Mouse (Mus musculus): ENCODE results near the gene Ptgs1. TPM values are rescaled to one million over a fixed set of nuclear protein-coding genes. Genes with fewer than 3 reads are reported as not detected.

Gene Ptgs1
- polyA plus RNA-seq, 1 experiment from 2014 or later: 35.1 TPM

GRCm38 (mm10) chr2:36251156-36251555 is 20.9 kb downstream of the Ptgs1 start:
- 76% methylated on average over 8 of the region's 8 CpGs for whole genome bisulfite sequencing
- H3K4me3 ChIP-seq (replicated peaks; ENCODE audit: low read length): no peak overlapping the region
- ATAC-seq (ENCODE audit: insufficient read depth, low FRiP score): no peak

DNA sequence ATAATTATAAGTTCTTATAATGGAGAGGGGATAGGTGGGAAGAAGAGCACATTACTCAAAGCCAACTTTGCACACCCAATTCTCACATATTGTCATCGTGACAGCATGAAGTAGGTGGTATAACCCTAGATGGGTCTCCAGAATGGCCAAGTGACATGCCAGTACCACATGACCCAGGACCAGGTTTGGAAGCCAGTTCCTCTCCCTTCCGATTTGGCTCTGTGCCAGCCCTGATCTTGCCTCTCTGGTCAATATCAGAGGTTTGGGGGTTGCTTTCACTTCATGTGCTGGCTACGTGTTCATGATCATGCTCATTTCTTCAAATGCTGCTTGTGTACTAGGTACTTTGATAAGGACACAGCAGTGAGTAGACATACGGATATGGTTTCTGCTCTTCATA is 22.3 kb downstream of the Ptgs1 start:
- Histone ChIP-seq H3K4me3 (replicated peaks; ENCODE audit: low read length) (no peak overlapping the region), H3K9ac (ENCODE audit: low read length) (no peak overlapping the region), H3K27ac (ENCODE audit: low read length) (no peak overlapping the region), H3K27me3 (ENCODE audit: control insufficient read depth, insufficient read depth, low read length) (no peaks in the 10 kb centered on the region), H3K4me1 (ENCODE audit: control insufficient read depth, insufficient read depth, low read length) (no peaks in the 10 kb centered on the region), H3K9me3 (replicated peaks; ENCODE audit: control insufficient read depth, low read length) (no peaks in the 10 kb centered on the region), H3K4me2 (ENCODE audit: low read depth, low read length) (no peak overlapping the region), H3K36me3 (ENCODE audit: control insufficient read depth, insufficient read depth, low read length) (no peaks in the 10 kb centered on the region)
- 86% methylated on average over 4 of the region's 4 CpGs for WGBS
- ATAC-seq (ENCODE audit: insufficient read depth, low FRiP score): no peak

More at GRCm38 (mm10) chr2:36251156-36251555, 20.9 kb downstream of the Ptgs1 start:
- Histone ChIP-seq H3K9ac (ENCODE audit: low read length) (no peak overlapping the region), H3K27me3 (ENCODE audit: control insufficient read depth, insufficient read depth, low read length) (no peaks in the 10 kb centered on the region), H3K27ac (ENCODE audit: low read length) (no peak overlapping the region), H3K4me1 (ENCODE audit: control insufficient read depth, insufficient read depth, low read length) (no peaks in the 10 kb centered on the region), H3K9me3 (replicated peaks; ENCODE audit: control insufficient read depth, low read length) (no peaks in the 10 kb centered on the region), H3K36me3 (ENCODE audit: control insufficient read depth, insufficient read depth, low read length) (no peaks in the 10 kb centered on the region), H3K4me2 (ENCODE audit: low read depth, low read length) (no peak overlapping the region)

GRCm38 (mm10) chr2:36254445-36254844 is 24.2 kb downstream of the Ptgs1 start:
- no peaks in the 10 kb centered on the region for H3K4me1 ChIP-seq (ENCODE audit: control insufficient read depth, insufficient read depth, low read length)
- 70% methylated on average over 2 of the region's 2 CpGs for WGBS
- no peaks in the 10 kb centered on the region for H3K9me3 ChIP-seq (replicated peaks; ENCODE audit: control insufficient read depth, low read length)
- H3K9ac ChIP-seq (ENCODE audit: low read length): no peak overlapping the region
- H3K36me3 ChIP-seq (ENCODE audit: control insufficient read depth, insufficient read depth, low read length): no peaks in the 10 kb centered on the region
- H3K27ac ChIP-seq (ENCODE audit: low read length): no peak overlapping the region
- no peak overlapping the region for H3K4me2 ChIP-seq (ENCODE audit: low read depth, low read length)
- H3K27me3 ChIP-seq (ENCODE audit: control insufficient read depth, insufficient read depth, low read length): no peaks in the 10 kb centered on the region
- ATAC-seq (ENCODE audit: insufficient read depth, low FRiP score): no peak
- H3K4me3 ChIP-seq (replicated peaks; ENCODE audit: low read length): no peak overlapping the region

GRCm38 (mm10) chr2:36256931-36257330 is 26.7 kb downstream of the Ptgs1 start:
- Histone ChIP-seq H3K27me3 (ENCODE audit: control insufficient read depth, insufficient read depth, low read length) (no peaks in the 10 kb centered on the region), H3K4me1 (ENCODE audit: control insufficient read depth, insufficient read depth, low read length) (no peaks in the 10 kb centered on the region), H3K36me3 (ENCODE audit: control insufficient read depth, insufficient read depth, low read length) (no peaks in the 10 kb centered on the region), H3K27ac (ENCODE audit: low read length) (no peak overlapping the region), H3K9me3 (replicated peaks; ENCODE audit: control insufficient read depth, low read length) (no peaks in the 10 kb centered on the region), H3K9ac (ENCODE audit: low read length) (no peak overlapping the region), H3K4me3 (replicated peaks; ENCODE audit: low read length) (no peak overlapping the region), H3K4me2 (ENCODE audit: low read depth, low read length) (no peak overlapping the region)
- ATAC-seq (ENCODE audit: insufficient read depth, low FRiP score): no peak

DNA sequence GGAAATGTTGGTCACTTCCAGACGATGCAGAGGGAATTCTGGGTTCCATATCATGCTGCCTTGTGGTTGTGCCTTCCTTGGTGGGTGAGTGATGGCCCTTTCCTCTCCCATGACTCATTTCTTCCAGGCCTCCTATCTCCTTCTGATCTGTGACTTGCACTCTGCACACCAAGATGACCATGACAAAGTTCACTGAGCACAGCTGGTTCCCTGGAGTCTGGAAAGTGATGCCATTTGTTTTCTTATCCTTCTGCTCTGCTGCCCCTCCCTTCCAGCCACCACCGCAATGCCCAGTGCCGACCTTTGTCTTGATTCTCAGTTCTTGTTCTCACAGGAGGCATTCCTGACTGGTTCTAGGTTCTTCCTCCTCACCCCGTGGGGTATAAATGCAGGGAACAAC is 29.2 kb downstream of the Ptgs1 start:
- 69% methylated on average over 4 of the region's 4 CpGs for WGBS
- Histone ChIP-seq H3K4me3 (replicated peaks; ENCODE audit: low read length) (no peak overlapping the region), H3K27ac (ENCODE audit: low read length) (no peak overlapping the region), H3K9me3 (replicated peaks; ENCODE audit: control insufficient read depth, low read length) (no peaks in the 10 kb centered on the region), H3K27me3 (ENCODE audit: control insufficient read depth, insufficient read depth, low read length) (no peaks in the 10 kb centered on the region), H3K4me1 (ENCODE audit: control insufficient read depth, insufficient read depth, low read length) (no peaks in the 10 kb centered on the region), H3K4me2 (ENCODE audit: low read depth, low read length) (no peak overlapping the region), H3K36me3 (ENCODE audit: control insufficient read depth, insufficient read depth, low read length) (no peaks in the 10 kb centered on the region), H3K9ac (ENCODE audit: low read length) (no peak overlapping the region)
- no peak for ATAC-seq (ENCODE audit: insufficient read depth, low FRiP score)

DNA sequence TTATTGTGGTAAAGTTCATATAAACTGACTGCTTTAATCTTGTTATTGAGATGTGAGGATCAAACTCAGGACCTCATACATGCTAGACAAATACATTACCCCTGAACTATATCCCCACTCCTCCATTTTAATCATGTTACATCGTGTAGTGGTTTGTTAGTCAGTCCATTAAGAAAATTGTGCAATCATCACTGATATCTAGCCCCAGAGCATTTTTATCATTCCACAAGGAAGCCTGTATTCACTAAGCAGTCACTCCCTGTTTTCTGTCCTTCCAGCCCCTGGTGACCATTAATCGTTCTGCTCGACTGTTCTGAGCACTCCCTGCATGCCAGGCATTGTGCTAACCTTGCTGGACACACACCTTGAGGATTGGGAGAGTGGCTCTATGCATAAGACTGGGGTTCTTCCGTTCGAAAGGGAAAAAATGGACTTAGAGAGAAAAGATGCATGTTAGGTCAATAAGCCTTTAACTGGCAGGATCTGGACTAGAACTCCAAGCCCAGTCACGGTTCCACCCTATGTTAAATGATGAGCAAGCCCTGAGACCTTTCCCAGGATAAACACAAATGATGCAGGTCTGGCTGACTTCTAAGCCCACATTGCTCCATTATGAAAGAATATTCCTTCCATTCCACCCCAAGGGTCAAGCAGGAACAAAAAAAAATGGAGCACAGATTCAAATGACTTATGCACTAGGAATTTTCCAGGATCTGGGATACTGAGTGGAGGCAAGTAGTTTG is 29.7 kb downstream of the Ptgs1 start:
- no peak overlapping the region for H3K27ac ChIP-seq (ENCODE audit: low read length)
- WGBS: 65% methylated on average over 6 of the region's 6 CpGs
- H3K36me3 ChIP-seq (ENCODE audit: control insufficient read depth, insufficient read depth, low read length): no peaks in the 10 kb centered on the region
- no peak overlapping the region for H3K4me2 ChIP-seq (ENCODE audit: low read depth, low read length)
- no peak overlapping the region for H3K4me3 ChIP-seq (replicated peaks; ENCODE audit: low read length)
- no peaks in the 10 kb centered on the region for H3K27me3 ChIP-seq (ENCODE audit: control insufficient read depth, insufficient read depth, low read length)
- H3K9me3 ChIP-seq (replicated peaks; ENCODE audit: control insufficient read depth, low read length): no peaks in the 10 kb centered on the region
- no peak overlapping the region for H3K9ac ChIP-seq (ENCODE audit: low read length)
- no peak for ATAC-seq (ENCODE audit: insufficient read depth, low FRiP score)
- H3K4me1 ChIP-seq (ENCODE audit: control insufficient read depth, insufficient read depth, low read length): no peaks in the 10 kb centered on the region

- H3K9me3 ChIP-seq (replicated peaks; ENCODE audit: control insufficient read depth, low read length): no peaks in the 10 kb centered on the region
- H3K4me3 ChIP-seq (replicated peaks; ENCODE audit: low read length): no peak overlapping the region
- no peak overlapping the region for H3K4me2 ChIP-seq (ENCODE audit: low read depth, low read length)
- no peak overlapping the region for H3K27ac ChIP-seq (ENCODE audit: low read length)
- ATAC-seq (ENCODE audit: insufficient read depth, low FRiP score): no peak
- no peaks in the 10 kb centered on the region for H3K4me1 ChIP-seq (ENCODE audit: control insufficient read depth, insufficient read depth, low read length)
- WGBS: 39% methylated on average over 4 of the region's 4 CpGs
- no peaks in the 10 kb centered on the region for H3K27me3 ChIP-seq (ENCODE audit: control insufficient read depth, insufficient read depth, low read length)
- no peaks in the 10 kb centered on the region for H3K36me3 ChIP-seq (ENCODE audit: control insufficient read depth, insufficient read depth, low read length)
- no peak overlapping the region for H3K9ac ChIP-seq (ENCODE audit: low read length)
Observed at GRCm38 (mm10) chr2:36262025-36262424, 31.8 kb downstream of the Ptgs1 start.

DNA sequence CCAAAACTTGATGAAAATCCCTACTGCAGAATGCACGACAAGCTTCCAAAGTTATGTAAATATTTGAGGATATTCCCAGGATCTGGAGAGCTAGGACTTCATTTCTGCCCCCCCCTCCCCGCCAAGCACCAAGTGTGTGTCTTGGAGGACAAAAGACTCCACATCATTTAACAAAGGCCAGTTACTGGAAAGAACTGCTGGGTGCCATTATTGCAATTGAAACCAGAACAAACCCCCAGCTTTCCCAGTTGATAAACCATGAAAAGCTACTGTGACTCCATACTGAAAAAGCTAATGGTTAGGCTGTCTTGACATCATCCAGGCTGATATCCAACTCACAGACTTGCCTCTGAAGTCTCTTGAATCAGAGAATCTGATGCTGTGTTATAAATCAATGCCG is 39.2 kb downstream of the Ptgs1 start:
- Histone ChIP-seq H3K27ac (ENCODE audit: low read length) (peak overlapping the region; percentile 2; the same call in 1 of the 2 replicates), H3K4me3 (replicated peaks; ENCODE audit: low read length) (no peak overlapping the region), H3K4me1 (ENCODE audit: control insufficient read depth, insufficient read depth, low read length) (no peaks in the 10 kb centered on the region), H3K9ac (ENCODE audit: low read length) (no peak overlapping the region), H3K36me3 (ENCODE audit: control insufficient read depth, insufficient read depth, low read length) (no peaks in the 10 kb centered on the region), H3K4me2 (ENCODE audit: low read depth, low read length) (no peak overlapping the region), H3K9me3 (replicated peaks; ENCODE audit: control insufficient read depth, low read length) (no peaks in the 10 kb centered on the region), H3K27me3 (ENCODE audit: control insufficient read depth, insufficient read depth, low read length) (no peaks in the 10 kb centered on the region)
- WGBS: 47% methylated on average over 3 of the region's 3 CpGs
- no peak for ATAC-seq (ENCODE audit: insufficient read depth, low FRiP score)

DNA sequence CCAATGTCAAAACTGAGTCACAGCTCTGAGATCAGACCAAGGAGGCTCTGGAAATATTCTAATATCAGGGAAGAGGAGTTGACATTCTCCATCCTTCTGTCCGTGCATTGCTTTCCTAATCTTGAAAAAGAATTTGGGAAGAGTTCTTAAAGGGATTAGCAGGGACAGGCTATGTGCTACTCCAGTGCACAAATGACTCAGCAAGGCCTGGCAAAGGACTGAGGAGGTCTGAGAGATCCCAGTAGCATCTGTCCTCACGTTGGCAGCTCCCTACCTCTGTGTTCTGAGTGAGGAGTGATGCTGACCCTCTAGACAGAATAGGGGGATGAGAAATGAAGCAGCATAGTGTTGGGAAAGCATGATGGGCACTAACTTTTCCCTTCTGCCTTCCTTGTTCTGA is 40.0 kb downstream of the Ptgs1 start:
- Histone ChIP-seq H3K27ac (ENCODE audit: low read length) (no peak overlapping the region), H3K36me3 (ENCODE audit: control insufficient read depth, insufficient read depth, low read length) (no peaks in the 10 kb centered on the region), H3K9me3 (replicated peaks; ENCODE audit: control insufficient read depth, low read length) (no peaks in the 10 kb centered on the region), H3K4me2 (ENCODE audit: low read depth, low read length) (no peak overlapping the region), H3K9ac (ENCODE audit: low read length) (no peak overlapping the region), H3K27me3 (ENCODE audit: control insufficient read depth, insufficient read depth, low read length) (no peaks in the 10 kb centered on the region), H3K4me1 (ENCODE audit: control insufficient read depth, insufficient read depth, low read length) (no peaks in the 10 kb centered on the region), H3K4me3 (replicated peaks; ENCODE audit: low read length) (no peak overlapping the region)
- 48% methylated on average over 2 of the region's 2 CpGs for WGBS
- no peak for ATAC-seq (ENCODE audit: insufficient read depth, low FRiP score)
